Mouse (Mus musculus) embryo, embryonic 10 days (tissue): Measurements from ENCODE around the gene Esr1.

ENCODE experiments used
- DNase-seq: peaks from one replicate; pipeline ENCODE4 v3.0.0-alpha.2; 2015; ENCODE audit warnings: low spot score

Gene Esr1

GRCm38 (mm10) chr10:4620596-4621504 lies 9.5 kb downstream of the Esr1 start:
- no peak for DNase-seq

GRCm38 (mm10) chr10:4621505-4621815 lies 10.1 kb downstream of the Esr1 start:
- DNase-seq, result no peak

GRCm38 (mm10) chr10:4623319-4623718 lies 11.9 kb downstream of the Esr1 start:
- DNase-seq, result no peak

- no peak for DNase-seq
Observed at GRCm38 (mm10) chr10:4624581-4624980, 13.2 kb downstream of the Esr1 start.

GRCm38 (mm10) chr10:4625300-4625699 lies 13.9 kb downstream of the Esr1 start:
- no peak for DNase-seq

- DNase-seq, result no peak
Observed at GRCm38 (mm10) chr10:4626432-4626831, 15.0 kb downstream of the Esr1 start.

GRCm38 (mm10) chr10:4626996-4627395 lies 15.6 kb downstream of the Esr1 start:
- no peak for DNase-seq

- DNase-seq, result no peak
Observed at GRCm38 (mm10) chr10:4627415-4627814, 16.0 kb downstream of the Esr1 start.

- no peak for DNase-seq
Observed at GRCm38 (mm10) chr10:4629314-4629713, 17.9 kb downstream of the Esr1 start.

- no peak for DNase-seq
Observed at GRCm38 (mm10) chr10:4632211-4632704, 20.9 kb downstream of the Esr1 start.

- DNase-seq, result peak; percentile 13
Observed at GRCm38 (mm10) chr10:4633287-4634030, 22.1 kb downstream of the Esr1 start.

GRCm38 (mm10) chr10:4635740-4636139 lies 24.3 kb downstream of the Esr1 start:
- DNase-seq, result no peak

GRCm38 (mm10) chr10:4646074-4646473 lies 34.7 kb downstream of the Esr1 start:
- no peak for DNase-seq

- no peak for DNase-seq
Observed at GRCm38 (mm10) chr10:4646851-4647250, 35.5 kb downstream of the Esr1 start.

GRCm38 (mm10) chr10:4665380-4665779 lies 54.0 kb downstream of the Esr1 start:
- DNase-seq, result no peak

- no peak for DNase-seq
Observed at GRCm38 (mm10) chr10:4667006-4667405, 55.6 kb downstream of the Esr1 start.

- no peak for DNase-seq
Observed at GRCm38 (mm10) chr10:4670053-4670452, 58.7 kb downstream of the Esr1 start.

GRCm38 (mm10) chr10:4671876-4672275 lies 60.5 kb downstream of the Esr1 start:
- no peak for DNase-seq

- no peak for DNase-seq
Observed at GRCm38 (mm10) chr10:4673311-4673816, 62.0 kb downstream of the Esr1 start.

GRCm38 (mm10) chr10:4674983-4675592 lies 63.7 kb downstream of the Esr1 start:
- peak; percentile 58 for DNase-seq

GRCm38 (mm10) chr10:4683106-4683505 lies 71.7 kb downstream of the Esr1 start:
- DNase-seq, result no peak

GRCm38 (mm10) chr10:4683711-4684265 lies 72.4 kb downstream of the Esr1 start:
- no peak for DNase-seq
